Mouse (Mus musculus): ENCODE results near the gene Tdpoz4. TPM values are rescaled to one million over a fixed set of nuclear protein-coding genes. Genes with fewer than 3 reads are reported as not detected.
"Not testable (repeated sequence)": the region's sequence is repeated elsewhere in the genome, so short reads cannot be mapped to it uniquely, and the experiment has no call there.

Tdpoz4 gene
- polyA plus RNA-seq (2012; rRNA removed): not detected in 2 replicates

DNA sequence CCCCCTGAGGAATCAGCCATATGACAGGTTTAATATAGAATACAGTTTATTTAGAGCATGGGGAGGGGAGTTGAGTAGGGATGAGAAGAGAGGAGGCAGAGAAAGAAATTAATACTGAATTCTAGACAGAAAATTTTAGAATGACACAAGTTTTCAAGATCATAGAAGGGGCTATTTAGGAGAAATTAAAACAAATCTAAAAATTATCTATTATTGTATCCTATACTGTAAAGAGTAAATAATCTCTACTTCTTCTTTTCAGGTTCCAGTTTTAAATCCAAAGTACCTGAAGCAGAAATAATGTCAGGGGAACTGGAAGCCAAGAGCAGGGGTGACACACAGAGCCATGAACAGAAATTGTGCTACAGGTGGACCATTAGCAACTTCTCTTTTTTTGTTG, at the start of gene Tdpoz4:
Gene Tdpoz4 (plus strand): TSS at position 301 of the 400 bp plus-strand sequence.
- DNase-seq (ENCODE audit: low read depth, low spot score): not testable (repeated sequence)

DNA sequence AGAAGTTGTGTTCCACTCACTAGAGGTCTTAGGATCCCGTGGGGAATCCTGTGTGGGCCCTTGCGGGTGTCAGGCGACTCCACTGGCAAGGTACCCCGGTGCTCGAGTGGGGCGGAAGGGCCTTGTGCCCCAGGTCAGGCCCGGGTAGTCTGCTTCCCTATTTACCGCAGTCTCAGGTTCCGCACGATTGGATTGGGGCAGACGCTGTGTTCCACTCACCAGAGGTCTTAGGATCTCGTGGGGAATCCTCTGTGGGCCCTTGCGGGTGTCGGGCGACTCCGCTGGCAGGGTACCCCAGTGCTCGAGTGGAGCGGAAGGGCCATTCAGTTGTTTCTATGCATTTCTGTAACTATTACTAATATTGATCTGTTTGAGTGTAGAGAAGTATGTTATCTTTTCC, 42.2 kb upstream of the Tdpoz4 start:
- not testable (repeated sequence) for DNase-seq (ENCODE audit: low read depth, low spot score)
- 91% methylated on average over 18 of the region's 18 CpGs for WGBS

DNA sequence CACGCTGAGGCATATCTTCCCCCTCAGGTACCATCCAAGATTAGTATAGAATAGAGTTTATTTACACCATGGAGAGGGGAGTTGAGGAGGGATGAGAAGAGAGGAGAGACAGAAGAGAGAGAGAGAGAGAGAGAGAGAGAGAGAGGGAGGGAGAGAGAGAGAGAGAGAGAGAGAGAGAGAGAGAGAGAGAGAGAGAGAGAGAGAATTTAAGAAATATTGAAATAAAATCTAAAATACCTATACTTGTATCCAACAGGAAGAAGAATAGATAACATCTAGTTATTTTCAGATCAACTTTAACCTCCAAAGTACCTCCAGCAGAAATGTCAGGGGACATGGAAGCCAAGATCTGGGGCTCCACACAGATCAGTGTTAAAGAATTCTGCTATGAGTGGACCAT, 23.5 kb upstream of the Tdpoz4 start, which contains the start of gene Gm5773:
Gene Gm5773 (plus strand): TSS at position 301 of the 400 bp plus-strand sequence.
- 86% methylated on average over 1 of the region's 1 CpGs for WGBS
- DNase-seq (ENCODE audit: low read depth, low spot score): not testable (repeated sequence)

DNA sequence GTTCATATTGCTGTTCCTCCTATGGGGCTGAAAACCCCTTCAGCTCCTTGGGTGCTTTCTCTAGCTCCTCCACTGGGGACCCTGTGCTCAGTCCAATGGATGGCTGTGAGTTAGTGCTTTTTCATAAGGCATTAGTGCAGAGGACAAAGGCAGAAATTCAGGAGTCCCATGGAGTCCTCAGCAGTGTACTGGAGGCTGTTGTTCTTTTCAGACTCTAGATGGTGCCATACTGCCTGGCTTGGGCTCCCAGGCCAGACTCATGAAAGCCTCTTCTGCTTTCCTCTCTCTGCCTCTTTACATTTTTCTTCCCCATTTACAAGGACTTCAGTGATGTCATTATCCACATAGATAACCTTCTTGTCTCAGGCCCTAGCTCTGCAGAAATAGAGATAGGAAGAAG, 17.1 kb downstream of the Tdpoz4 start:
- not testable (repeated sequence) for DNase-seq (ENCODE audit: low read depth, low spot score)

DNA sequence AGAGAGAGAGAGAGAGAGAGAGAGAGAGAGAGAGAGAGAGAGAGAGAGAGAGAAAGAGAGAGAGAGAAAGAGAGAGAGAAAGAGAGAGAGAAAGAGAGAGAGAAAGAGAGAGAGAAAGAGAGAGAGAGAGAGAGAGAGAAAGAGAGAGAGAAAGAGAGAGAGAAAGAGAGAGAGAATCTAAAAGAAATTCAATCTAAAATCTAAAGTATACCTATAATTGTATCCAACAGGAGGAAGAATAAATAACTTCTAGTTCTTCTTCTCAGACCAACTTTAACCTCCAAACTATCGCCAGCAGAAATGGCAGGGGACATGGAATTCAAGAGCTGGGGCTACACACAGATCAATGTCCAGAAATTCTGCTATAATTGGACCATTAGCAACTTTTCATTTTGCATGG, 29.5 kb downstream of the Tdpoz4 start, which contains the start of gene Tdpoz3:
Gene Tdpoz3 (plus strand): TSS at position 301 of the 400 bp plus-strand sequence.
- DNase-seq (ENCODE audit: low read depth, low spot score): not testable (repeated sequence)
- WGBS: 73% methylated on average over 1 of the region's 1 CpGs

Other genes starting within 250 kb of the Tdpoz4 start
- 437 and 499 TPM in 2 replicates for gene S100a10, start 241.3 kb upstream of the Tdpoz4 start, polyA plus RNA-seq (2012; rRNA removed)
- gene Tdpoz2, start 143.7 kb upstream of the Tdpoz4 start, polyA plus RNA-seq (2012; rRNA removed): not detected in 2 replicates
- gene Tdpoz1, start 120.1 kb upstream of the Tdpoz4 start, polyA plus RNA-seq (2012; rRNA removed): not detected in 2 replicates
- not detected in 2 replicates for gene Gm37596, start 103.3 kb upstream of the Tdpoz4 start, polyA plus RNA-seq (2012; rRNA removed)
- gene Gm5773, start 23.4 kb upstream of the Tdpoz4 start, polyA plus RNA-seq (2012; rRNA removed): not detected in 2 replicates
- gene Tdpoz3, start 29.6 kb downstream of the Tdpoz4 start, polyA plus RNA-seq (2012; rRNA removed): not detected in 2 replicates
- 0.17 and 0.27 TPM in 2 replicates for gene Gm9117, start 147.1 kb downstream of the Tdpoz4 start, polyA plus RNA-seq (2012; rRNA removed)
- gene Tdpoz5, start 164.9 kb downstream of the Tdpoz4 start, polyA plus RNA-seq (2012; rRNA removed): not detected in 2 replicates

Data from large intestine, adult 2 months (tissue).